Mouse (Mus musculus) urinary bladder, postnatal 25 days (tissue): Measurements from ENCODE around the gene Rims3.

ENCODE experiments used
- DNase-seq: peaks from one replicate; pipeline ENCODE4 v3.0.0; 2022; ENCODE audit warnings: low spot score

Rims3 gene

GRCm38 (mm10) chr4:120850946-120851345 lies 3.7 kb upstream of the Rims3 start:
- peak; percentile 62 for DNase-seq

- DNase-seq: no peak
Measured at GRCm38 (mm10) chr4:120855360-120856060, 894 bp downstream of the Rims3 start.

- no peak for DNase-seq
Measured at GRCm38 (mm10) chr4:120856376-120856775, 1.8 kb downstream of the Rims3 start.

DNA sequence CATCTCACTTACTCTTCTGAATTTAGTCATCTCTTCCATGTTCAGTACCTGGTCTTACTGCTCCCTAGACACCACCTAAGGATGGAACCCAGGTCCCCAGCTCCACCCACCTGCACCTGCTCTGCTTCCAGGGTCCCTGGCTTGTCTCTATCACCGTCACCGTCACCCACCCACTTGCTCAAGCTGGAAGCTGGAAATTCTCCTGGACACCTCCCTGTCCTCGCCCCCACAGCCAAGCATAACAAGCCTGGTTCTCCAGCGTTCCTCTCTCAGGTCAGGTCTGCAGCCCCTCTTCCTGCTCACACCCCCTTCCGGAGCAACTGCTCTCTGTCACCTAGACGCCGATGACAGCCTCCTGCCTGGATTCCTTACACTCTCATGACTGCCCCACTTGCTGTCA lies 5.2 kb downstream of the Rims3 start:
- no peak for DNase-seq

DNA sequence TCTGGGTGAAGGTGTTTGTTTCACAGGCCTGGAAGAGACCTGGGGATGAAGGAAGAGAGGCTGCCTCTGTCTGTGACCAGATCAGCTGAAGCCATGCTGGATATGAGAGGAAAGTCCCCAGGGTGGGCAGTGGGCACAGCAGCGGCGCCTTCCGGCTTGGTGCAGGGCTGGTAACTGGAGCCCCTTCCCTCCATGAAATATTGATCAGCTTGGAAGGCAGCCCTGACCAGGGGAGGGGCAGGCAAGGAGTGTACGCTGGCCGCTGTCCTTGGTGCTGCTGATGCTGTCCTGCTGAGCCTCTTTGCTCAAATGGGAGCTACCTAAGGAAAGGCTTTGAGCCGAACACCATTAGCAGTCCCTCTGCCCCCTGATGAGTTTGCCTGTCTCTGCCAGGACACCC lies 11.6 kb downstream of the Rims3 start:
- peak; percentile 25 for DNase-seq

- DNase-seq: no peak
Measured at GRCm38 (mm10) chr4:120868246-120868645, 13.6 kb downstream of the Rims3 start.

DNA sequence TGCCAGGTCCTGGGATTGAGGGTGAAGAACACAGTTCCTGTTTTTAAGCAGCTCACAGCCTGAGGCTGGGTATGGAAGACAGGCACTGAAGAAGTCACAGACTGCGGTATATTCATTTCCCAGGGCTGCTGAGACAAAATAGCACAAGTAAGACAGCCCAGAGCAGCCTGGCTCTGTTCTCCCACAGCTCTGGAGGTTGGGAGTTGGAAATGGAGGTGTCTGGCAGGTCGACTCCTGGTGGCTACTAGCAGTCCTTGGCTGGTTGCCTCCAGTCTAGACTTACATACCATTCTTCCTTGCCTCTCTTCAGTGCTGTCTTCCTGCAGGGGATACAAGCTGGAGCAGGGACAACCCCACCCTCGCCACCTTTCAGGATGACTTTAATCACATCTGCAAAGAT lies 14.4 kb downstream of the Rims3 start:
- DNase-seq: no peak

DNA sequence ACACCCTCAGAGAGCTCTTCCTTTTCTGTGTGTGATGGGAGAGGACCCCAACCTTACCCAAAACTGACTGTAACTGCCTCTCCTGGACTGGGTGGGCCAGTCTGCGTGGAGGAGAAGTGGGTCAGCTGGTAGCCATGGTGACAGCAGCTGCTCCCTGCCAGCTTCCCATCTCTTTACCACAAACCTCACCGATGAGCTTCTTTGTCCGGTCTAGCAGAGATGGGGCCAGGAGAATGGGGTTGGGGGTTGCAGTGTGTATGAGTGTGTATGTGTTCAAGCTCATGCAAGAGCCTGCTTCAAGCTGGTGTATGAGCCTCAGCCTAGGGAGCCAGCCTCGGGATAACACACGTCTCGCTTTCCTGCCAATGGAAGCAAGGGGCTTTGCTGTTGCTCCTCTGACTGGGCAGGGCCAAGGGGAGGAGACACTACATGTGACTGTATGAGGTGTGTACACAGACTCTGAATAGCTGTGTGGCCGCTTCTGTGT lies 15.7 kb downstream of the Rims3 start:
- no peak for DNase-seq

DNA sequence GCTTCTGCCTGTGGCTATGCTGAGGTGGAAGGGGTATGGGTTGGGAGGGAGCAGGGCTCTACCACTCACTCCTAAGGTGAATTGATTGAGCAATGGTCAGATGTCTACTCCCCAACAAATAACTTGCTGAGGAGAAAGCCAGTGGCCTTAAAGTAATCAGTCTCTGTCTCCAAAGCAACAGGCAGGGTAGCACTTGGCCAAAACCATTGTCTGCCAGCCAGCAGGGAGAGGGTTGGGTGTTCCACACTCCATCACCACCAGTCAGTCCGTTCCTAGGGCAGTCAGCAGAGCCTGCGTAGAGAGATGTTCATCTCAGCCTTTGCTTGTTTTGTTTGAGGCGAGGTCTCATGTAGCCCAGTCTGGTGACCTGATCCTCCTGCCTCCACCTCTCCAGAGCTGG lies 21.3 kb downstream of the Rims3 start:
- DNase-seq: no peak

DNA sequence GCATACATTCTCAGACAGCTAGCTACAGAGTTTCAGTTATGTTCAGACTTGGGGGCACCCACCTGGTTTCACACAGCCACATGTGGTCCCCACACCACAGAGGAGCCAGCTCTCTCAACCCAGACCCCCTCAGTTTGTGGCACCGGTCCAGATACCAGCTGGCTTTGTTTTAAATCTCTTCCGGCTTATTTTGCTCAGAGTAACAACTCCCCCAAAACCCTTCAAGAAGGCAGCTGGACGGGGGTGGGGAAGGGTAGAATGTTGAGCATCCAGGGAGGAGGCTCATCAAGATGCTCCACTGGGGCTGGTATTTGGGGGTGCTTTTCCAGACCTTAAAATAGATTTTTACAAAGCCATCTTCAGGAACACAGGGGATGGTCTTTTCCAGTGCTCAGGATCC lies 24.1 kb downstream of the Rims3 start:
- no peak for DNase-seq

- DNase-seq: no peak
Measured at GRCm38 (mm10) chr4:120879386-120879785, 24.8 kb downstream of the Rims3 start.

- no peak for DNase-seq
Measured at GRCm38 (mm10) chr4:120880731-120881432, 26.3 kb downstream of the Rims3 start.

DNA sequence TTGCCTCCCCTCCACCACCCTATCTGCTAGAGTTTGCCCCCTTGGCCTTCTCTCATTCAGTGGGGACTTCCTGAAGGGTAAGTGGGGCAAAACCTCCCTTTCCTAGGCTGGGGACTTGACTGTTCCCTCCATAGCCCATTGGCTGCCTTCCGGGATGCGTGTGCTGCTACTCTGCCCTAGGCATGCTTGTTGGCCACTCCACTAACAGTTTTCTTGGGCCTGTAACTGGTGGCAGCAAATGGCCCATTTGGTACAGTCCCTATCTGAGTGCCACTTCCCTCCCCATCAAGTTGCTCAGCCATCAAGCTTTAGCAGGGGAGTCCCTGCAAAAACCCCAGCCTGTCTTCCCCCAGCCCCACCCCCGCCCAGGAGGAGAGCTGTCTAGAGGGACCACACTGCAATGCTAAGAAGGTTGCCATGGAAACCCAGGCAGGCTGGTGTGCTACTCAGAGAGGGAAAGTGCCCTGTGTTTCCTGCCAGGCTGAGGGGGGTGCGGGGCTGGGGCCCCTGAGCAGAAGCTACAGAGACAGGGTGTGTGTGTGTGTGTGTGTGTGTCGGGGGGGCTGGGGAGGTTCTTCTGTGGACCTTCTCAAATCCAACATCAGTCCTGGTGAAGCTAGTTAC lies 27.5 kb downstream of the Rims3 start:
- DNase-seq: no peak

- DNase-seq: no peak
Measured at GRCm38 (mm10) chr4:120885208-120886120, 30.8 kb downstream of the Rims3 start.

DNA sequence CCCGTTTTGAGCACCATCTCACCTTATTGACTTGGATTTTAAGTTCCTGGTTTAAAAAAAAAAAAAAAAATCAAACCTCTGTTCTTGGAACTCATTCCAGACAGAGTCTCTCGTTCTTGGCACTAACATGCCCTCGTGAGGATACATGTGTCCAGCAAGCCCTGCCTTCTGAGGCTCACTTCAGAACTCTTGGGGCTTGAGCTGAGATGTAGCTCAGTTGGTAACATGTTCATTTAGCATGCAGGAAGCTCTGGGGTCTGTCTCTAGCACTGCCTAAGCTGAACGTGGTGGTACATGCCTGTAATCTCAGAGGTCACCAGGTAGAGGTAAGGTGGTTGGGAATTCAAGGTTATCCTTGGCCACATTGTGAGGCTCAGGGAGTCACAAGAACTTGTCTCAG lies 31.5 kb downstream of the Rims3 start:
- no peak for DNase-seq

- no peak for DNase-seq
Measured at GRCm38 (mm10) chr4:120886811-120887210, 32.2 kb downstream of the Rims3 start.

- DNase-seq: peak; percentile 19
Measured at GRCm38 (mm10) chr4:120887381-120888112, 32.9 kb downstream of the Rims3 start.

GRCm38 (mm10) chr4:120888884-120889283 lies 34.3 kb downstream of the Rims3 start:
- DNase-seq: no peak

DNA sequence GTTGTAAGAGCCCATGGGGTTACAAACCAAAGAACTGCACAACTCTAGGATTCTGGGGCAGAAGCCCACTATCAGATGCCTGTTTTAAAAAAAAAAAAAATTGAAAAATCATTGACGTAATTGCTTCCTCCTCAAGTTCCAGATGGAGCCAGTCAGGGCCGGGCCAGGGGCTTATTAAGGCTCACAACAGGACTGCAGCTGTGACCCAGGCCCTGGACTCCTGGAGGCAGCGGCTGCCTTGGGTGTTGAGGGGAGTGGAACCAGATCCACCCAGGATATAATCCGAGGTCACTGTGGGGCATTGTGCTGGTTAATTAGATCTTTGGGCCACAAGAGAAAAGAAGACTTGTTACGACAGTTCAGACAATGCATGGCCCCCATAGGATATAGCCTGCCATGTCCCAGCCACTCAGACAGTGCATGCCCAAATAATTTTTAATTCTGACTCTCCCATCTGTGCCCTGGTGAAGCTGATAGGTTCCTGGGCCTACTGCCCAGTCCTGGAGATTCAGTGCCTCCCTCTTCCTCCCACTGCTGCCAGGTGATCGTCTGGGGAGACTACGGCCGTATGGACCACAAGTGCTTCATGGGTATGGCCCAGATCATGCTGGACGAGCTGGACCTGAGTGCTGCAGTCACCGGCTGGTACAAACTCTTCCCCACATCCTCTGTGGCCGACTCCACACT lies 36.3 kb downstream of the Rims3 start:
- no peak for DNase-seq

DNA sequence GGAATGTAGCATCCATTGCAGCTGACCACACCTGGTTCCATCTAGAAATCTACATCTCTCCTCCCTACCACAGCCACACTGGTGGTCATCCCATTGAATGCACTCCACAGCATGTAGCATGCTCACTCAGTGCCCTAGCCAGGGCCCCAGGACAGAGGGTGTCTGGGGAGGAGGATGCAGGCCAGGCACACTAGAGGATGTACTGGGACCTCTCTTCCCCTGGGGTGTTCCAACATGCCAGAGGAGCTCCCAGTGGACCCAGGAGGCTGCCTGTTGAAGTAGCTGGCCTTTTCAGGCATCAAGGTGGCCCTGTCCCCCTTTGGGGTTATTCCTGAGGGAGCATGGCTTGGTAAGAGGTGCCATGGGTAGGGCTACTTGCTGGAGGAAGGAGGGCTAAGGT lies 37.3 kb downstream of the Rims3 start:
- DNase-seq: no peak

DNA sequence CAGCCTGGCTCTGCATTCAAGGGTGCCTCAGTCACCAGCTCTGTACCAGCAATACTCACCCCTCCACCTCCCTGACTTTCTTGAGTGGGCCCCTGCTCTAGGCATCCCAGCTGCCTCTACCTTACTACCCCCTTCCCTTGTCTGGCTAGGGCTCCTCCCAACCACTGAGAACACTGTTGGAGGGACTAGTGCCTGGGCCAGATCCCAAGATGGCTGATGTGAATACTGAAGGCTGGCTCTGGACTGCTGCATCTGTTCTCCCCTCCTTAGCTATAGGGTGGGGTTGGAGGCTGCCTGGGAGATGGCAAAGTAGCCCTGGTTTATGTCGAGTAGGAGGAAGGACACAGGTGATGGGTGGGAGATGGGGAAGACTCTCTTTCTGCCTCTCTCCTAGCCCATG lies 37.9 kb downstream of the Rims3 start:
- DNase-seq: no peak
